Mouse (Mus musculus) left cerebral cortex, postnatal 36 days (tissue): ENCODE measurements around the gene Slc5a12. TPM values are rescaled to one million over a fixed set of nuclear protein-coding genes. Genes with fewer than 3 reads are reported as not detected.

ENCODE experiments used
- DNase-seq, 2 experiments: peaks; one replicate each; pipeline ENCODE4 v3.0.0; 2021 to 2022; ENCODE audit warnings: low spot score in 2 of 2, mixed read lengths in 1 of 2
- intact Hi-C: fragments of 180-260 bp; cut with DNase I; formaldehyde crosslinking; loops from one replicate; pipeline ENCODE4 v1.15.1; 2025
- total RNA-seq, 2 experiments: library from RNA; stranded (reverse); gene quantifications; 2 replicates each; pipeline ENCODE4 v1.2.3; 2021

The Slc5a12 gene
- not detected for total RNA-seq

DNA sequence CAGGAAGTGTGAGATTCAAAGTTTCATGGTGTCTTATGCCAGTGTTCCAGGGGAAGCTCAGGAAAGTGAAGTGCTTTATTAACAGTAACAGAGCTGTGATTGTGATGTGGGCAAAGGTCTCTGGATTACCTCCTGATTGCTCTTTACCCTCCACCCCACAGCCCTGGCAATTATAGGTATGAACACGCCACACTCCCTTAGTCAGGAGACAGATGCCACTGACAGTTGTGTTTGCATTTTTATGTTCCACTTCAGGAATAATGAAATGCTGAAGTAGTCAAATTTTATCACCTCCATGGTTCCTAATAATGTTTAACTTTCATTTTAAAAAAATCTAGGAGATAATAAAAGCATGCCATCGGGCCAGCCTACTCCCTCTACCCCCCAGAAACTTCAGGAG, at the start of gene Slc5a12:
Slc5a12 (plus strand) TSS at position 367 of the 400 bp plus-strand sequence.
- intact Hi-C loops: no loop called here
- no peak for DNase-seq

DNA sequence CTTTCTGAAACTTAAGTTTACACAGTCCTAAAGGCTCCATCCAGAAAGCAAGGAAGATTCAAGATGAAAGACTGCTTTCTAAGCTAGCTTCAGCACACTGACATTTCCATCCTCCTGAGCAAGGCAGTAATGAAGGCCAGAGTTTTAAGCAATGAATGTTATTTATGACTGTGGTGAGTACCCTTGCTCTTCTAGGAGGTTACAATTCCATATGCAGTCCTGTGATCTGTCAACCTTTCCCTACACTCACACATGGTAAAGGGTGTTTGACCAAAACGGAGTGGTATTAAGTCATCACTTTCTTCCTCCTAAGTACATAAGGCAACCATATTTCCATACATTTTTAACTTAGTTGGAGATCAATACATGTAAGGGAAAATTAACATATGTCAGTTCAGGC, 41.0 kb upstream of the Slc5a12 start:
- intact Hi-C loops: no loop called here
- no peak for DNase-seq

DNA sequence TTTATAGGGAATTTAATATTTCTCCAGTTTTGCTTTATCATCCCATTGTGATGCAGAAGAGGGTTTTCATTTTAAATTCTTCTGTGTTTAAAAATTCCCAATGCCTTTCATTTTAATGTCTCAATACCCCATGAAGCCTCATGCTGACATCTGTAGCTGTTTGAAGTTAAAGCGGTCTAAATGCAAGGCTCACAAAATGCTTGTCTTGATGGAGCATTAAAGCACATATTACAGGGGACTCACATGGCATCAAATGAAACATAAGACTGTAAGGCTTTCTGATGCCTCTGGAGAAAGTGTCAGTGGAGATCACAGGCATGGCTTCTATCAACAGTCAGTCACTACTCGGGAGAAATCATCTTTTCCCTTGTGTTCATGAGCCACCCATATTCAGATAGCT, 34.5 kb upstream of the Slc5a12 start:
- intact Hi-C loops: loop anchor here (5.0 kb wide), 1 partner anchor 660 kb away; no protein-coding TSS in a partner anchor

DNA sequence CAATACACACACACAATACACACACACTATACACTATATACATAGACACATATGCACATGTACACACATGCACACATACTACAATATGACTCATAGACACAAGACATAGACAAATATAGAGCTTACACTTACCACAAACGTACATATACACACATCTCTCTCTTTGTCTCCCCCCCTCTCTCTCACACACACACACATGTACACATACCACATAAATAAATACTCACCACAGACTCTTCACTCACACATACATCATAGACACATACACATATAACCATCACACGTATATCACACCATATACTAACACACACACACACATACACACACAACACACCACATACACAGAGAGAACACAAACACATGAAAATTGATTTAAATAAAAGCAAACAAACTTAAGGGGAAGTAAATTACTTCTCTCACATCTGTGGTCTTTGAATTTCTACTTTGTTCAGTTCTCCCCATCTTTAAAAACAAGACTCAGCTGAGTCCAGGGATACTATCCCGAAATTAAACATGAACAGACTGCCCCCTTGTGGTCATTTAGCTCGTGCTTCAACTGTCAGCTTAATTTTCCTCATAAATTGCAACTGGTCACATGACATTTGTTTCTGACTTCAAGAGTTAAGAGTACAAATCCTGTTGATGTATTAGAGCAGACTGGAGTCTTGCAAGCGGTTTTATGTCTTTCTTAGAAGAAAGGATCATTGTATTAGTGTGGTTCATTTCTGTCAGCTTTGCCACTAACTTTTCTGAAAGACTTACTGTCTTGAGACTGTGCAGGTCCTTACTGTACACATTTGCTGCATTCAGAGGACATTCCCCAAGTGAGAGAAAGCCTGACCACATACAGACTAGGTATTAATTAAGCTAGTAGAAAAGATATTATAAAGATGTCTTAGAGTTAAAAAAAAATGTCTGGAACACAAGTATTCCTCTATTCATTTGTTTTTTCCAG, 32.1 kb upstream of the Slc5a12 start:
- peak; percentile 8 to 30 for DNase-seq
- intact Hi-C loops: loop anchor here (1.0 to 5.0 kb wide), 2 partner anchors 336 to 663 kb away; no protein-coding TSS in a partner anchor

More for the DNA sequence above, 34.5 kb upstream of the Slc5a12 start:
- no peak for DNase-seq

DNA sequence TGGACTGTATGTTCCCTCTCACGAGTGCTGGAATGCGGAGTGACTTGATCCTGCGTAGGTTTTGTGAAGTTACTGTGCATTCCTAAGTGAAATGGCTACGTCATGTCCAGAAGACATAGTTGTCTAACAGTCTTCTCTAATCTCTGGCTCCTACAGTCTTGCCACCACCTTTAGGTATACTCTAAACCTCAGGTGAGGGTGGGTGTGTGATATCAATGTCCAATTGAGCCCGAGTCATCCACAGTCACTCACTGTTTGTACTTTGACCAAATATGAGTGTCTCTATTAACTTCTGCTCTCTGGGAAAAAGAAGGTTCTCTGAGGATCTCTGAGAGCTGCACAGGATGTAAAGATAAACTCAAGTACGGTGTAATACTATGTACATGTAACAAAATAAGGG, 10.4 kb upstream of the Slc5a12 start:
- intact Hi-C loops: no loop called here
- no peak for DNase-seq

DNA sequence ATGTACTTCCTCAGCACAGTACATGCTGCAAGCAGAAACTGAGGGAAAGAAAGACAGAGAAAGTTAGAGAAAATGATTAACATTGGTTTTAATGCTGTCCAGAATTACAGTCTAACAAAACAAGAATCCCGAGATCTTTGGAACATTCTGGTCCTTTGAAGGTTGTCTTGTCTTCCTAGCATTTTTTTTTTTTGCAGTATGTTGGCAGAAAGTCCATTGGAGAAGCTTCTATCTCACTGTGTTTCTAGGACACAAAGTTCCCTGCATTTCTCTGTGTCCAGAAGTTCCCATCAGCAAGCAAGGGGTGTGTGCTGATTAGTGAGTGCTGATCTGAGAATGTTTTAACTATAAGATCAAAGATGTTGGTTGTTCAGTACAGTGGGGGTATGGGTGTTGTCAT, 7.1 kb upstream of the Slc5a12 start:
- no peak for DNase-seq
- intact Hi-C loops: no loop called here

DNA sequence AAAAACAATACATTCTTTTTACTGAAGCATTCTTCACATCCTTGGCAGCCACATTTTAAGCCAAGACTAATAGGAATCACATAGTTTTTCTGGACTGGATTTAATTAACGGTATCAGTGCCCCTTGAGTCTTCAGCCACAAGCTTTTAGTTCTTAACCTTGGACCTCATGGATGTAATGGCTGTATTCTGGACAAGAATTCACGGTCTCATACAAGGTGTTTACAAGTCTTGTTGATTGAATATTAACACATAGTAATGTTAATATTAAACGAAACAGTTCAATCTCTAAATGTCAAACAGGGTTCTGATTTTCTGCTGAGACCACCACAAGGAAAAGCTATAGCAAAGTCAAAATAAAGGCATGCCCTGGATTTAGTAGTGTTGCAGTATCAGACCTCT, 4.8 kb upstream of the Slc5a12 start:
- DNase-seq: no peak
- intact Hi-C loops: no loop called here

DNA sequence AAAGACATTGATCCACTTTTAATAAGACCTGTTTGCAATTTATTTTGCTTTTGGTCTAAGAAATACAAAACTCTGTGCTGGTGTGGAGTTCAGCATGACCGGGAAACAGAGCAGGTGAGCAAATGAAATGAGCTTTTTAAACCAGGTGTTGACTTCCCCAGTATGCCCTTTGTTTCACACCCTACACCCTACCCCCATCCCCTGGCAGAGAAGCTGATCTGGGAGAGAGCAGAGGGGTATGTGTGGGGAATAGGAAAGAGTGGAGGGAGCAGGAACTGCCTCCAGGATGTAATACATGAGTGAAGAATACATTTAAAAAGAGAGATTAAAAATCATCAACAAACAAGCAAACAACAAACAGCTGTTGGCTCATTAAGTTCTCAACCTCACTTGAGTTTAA, 47.3 kb downstream of the Slc5a12 start:
- intact Hi-C loops: no loop called here
- no peak for DNase-seq

DNA sequence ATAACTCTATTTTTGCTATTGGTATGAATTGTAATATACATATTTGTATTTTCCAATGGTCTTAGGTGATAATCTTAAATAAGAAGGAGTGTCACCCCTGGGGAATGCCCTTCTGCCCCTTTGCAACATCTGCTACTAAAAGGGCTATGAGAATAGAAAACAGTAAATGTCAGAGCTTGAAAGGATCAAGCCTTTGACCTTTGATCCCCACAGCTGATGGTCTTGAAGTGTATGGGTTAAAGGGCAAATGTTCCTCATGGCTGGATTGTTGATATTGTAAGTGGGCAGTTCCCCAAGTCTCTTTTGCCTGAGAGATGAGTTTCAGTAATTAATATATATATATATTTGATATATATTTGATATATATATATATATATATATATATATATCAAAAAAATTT, 47.7 kb downstream of the Slc5a12 start:
- no peak for DNase-seq
- intact Hi-C loops: no loop called here

DNA sequence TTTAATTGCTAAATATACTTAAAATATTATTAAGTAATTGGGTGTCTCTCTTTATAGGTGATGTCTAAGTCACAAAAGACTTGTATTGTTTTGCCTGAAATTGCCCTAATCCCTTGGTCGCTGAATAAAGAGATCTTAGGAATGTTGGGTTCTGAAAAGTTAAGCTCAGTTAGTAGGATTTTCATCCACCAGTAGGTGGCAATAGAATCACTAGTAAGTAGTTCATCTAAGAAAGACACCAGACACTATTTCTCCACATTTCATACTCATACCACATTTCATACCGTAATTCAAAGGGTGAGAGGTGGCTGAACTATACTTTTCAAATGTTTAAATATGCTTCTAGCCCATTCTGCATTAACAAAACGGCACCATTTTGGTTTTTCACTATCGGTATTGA, 66.2 kb downstream of the Slc5a12 start:
- no peak for DNase-seq

DNA sequence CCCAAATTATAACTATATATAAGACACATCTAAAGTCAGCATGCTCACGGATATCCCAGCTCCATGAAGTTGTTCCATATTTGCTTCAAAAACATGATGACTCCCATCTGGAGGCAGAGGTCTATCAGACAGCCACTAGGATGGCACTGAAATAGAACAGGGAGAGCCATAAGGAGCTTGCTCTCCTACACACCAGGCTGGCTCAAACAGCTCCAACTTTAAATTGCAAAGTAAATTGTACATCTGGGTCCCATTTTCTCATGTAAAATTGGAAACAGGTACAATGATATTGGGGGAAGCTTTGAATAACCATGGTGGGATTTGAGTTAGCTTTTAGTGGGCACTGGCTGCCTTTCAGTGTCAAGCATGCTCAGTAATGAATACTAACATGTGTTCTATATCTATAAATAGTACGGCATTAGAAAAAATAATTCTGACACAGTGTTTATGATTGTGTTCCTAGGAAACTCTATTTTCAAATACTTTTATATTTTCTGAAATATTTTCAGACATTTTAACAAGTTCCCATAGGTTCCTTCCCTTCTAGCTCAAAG, 74.0 kb downstream of the Slc5a12 start:
- intact Hi-C loops: no loop called here
- no peak for DNase-seq

More for the DNA sequence above, 66.2 kb downstream of the Slc5a12 start:
- intact Hi-C loops: loop anchor here (2.0 kb wide), 1 partner anchor 317 kb away; no protein-coding TSS in a partner anchor

Other genes with a start within 250 kb of the Slc5a12 start
- gene Fibin, start 234.1 kb upstream of the Slc5a12 start, total RNA-seq: 1 to 10 TPM; 3.1 to 4.2 TPM
- under 1 TPM; 0.11 to 0.22 TPM for gene Muc15, start 124.0 kb downstream of the Slc5a12 start, total RNA-seq